25 mouse cellular contexts compared by ENCODE assay signal in genomic region chr17:44508198-44508715, GRCm38 (mm10).
DNase-seq lines count a peak whose midpoint lies in the region; ATAC-seq lines count a peak whose summit lies in the region.
"Had no signal": no experiment of that assay in that cellular context is flagged by ENCODE, and none has a peak within 500 bp of the region (broad histone marks: within the 10 kb centered on the region; RNA-seq: fewer than 3 reads in every experiment).

No protein-coding gene starts in this region.

- WGBS in hindbrain, embryonic 13.5 days, result 58% methylated on average over 7 of the region's 7 CpGs
- WGBS in hindbrain, embryonic 10.5 days, result 71% methylated on average over 7 of the region's 7 CpGs

- no peaks in the 10 kb centered on the region for H3K27me3 ChIP-seq in hindbrain, embryonic 13.5 days
- H3K27me3 ChIP-seq in hindbrain, embryonic 10.5 days (ENCODE audit: insufficient read depth, poor library complexity, severe bottlenecking), result peaks cover 9% of the 10 kb centered on the region; the same call in 1 of the 2 replicates
- H3K27me3 ChIP-seq: heart, embryonic 15.5 days; kidney, embryonic 15.5 days; liver, embryonic 13.5 days; midbrain, embryonic 15.5 days; neural tube, embryonic 13.5 days; stomach, embryonic 15.5 days had no signal

- ATAC-seq in hindbrain, embryonic 13.5 days (ENCODE audit: low FRiP score), result peak; percentile 13; the same call in 1 of the 2 replicates
- ATAC-seq: activated CD4-positive, CD25-positive, alpha-beta regulatory T cell, adult 4 months; hindbrain, embryonic 16.5 days; midbrain, embryonic 15.5 days had no signal

- H3K36me3 ChIP-seq in hindbrain, embryonic 13.5 days, result no peaks in the 10 kb centered on the region
- H3K36me3 ChIP-seq in hindbrain, embryonic 10.5 days, result no peaks in the 10 kb centered on the region
- H3K36me3 ChIP-seq: heart, embryonic 15.5 days; kidney, embryonic 15.5 days; limb, embryonic 13.5 days; liver, embryonic 13.5 days; midbrain, embryonic 15.5 days; neural tube, embryonic 13.5 days; stomach, embryonic 15.5 days had no signal

- H3K27ac ChIP-seq in hindbrain, embryonic 13.5 days, result no peak overlapping the region
- H3K27ac ChIP-seq in hindbrain, embryonic 10.5 days, result no peak overlapping the region
- H3K27ac ChIP-seq: gastrocnemius, adult 2 months; heart, embryonic 15.5 days; kidney, embryonic 15.5 days; limb, embryonic 13.5 days; liver, embryonic 13.5 days; midbrain, embryonic 15.5 days; neural tube, embryonic 13.5 days; stomach, embryonic 15.5 days had no signal

- H3K9ac ChIP-seq in hindbrain, embryonic 13.5 days, result no peak overlapping the region
- H3K9ac ChIP-seq: heart, embryonic 15.5 days; kidney, embryonic 15.5 days; limb, embryonic 13.5 days; liver, embryonic 13.5 days; lung, embryonic 14.5 days; midbrain, embryonic 15.5 days; neural tube, embryonic 13.5 days; stomach, embryonic 15.5 days had no signal

- no peaks in the 10 kb centered on the region for H3K9me3 ChIP-seq in hindbrain, embryonic 13.5 days
- no peaks in the 10 kb centered on the region for H3K9me3 ChIP-seq in hindbrain, embryonic 10.5 days
- H3K9me3 ChIP-seq: heart, embryonic 15.5 days; kidney, embryonic 15.5 days; limb, embryonic 13.5 days; liver, embryonic 13.5 days; midbrain, embryonic 15.5 days; neural tube, embryonic 13.5 days; stomach, embryonic 15.5 days had no signal

- H3K4me3 ChIP-seq in hindbrain, embryonic 13.5 days, result no peak overlapping the region
- no peak overlapping the region for H3K4me3 ChIP-seq in hindbrain, embryonic 10.5 days
- H3K4me3 ChIP-seq: gastrocnemius, adult 2 months; heart, embryonic 15.5 days; kidney, embryonic 15.5 days; limb, embryonic 13.5 days; liver, embryonic 13.5 days; midbrain, embryonic 15.5 days; neural tube, embryonic 13.5 days; stomach, embryonic 15.5 days had no signal

- DNase-seq in hindbrain, embryonic 10.5 days (ENCODE audit: low spot score), result no peak
- peak; percentile 11 for DNase-seq in forelimb bud, embryonic 11.5 days (ENCODE audit: low read depth, low spot score)
- peak; percentile 16 for DNase-seq in retina, postnatal 1 day
- peak; percentile 52 for DNase-seq in thymus, postnatal 25 days
- no peak for DNase-seq in adrenal gland, postnatal 10 days
- no peak for DNase-seq in spleen, adult 18-20 months
- DNase-seq in urinary bladder, adult 18-20 months (ENCODE audit: low spot score in 2 of 2), result no peak
- DNase-seq: adrenal gland, adult 8-10 months; embryo, embryonic 11 days; gastrocnemius, adult 2 months; heart, postnatal 36 days; kidney, adult 11 months; liver, embryonic 13.5 days; lung, embryonic 14.5 days; right cerebral cortex, adult 18-20 months; right cerebral cortex, postnatal 4 days had no signal

- H3K4me2 ChIP-seq in hindbrain, embryonic 13.5 days, result no peak overlapping the region
- H3K4me2 ChIP-seq: heart, embryonic 15.5 days; kidney, embryonic 15.5 days; limb, embryonic 13.5 days; liver, embryonic 13.5 days; lung, embryonic 14.5 days; midbrain, embryonic 15.5 days; neural tube, embryonic 13.5 days; stomach, embryonic 15.5 days had no signal

- peaks cover 16% of the 10 kb centered on the region for H3K4me1 ChIP-seq in hindbrain, embryonic 13.5 days (replicated peaks)
- peaks cover 23% of the 10 kb centered on the region for H3K4me1 ChIP-seq in hindbrain, embryonic 10.5 days (replicated peaks)
- H3K4me1 ChIP-seq: heart, embryonic 15.5 days; kidney, embryonic 15.5 days; liver, embryonic 13.5 days; stomach, embryonic 15.5 days had no signal

Comparison
In these comparisons a context has a peak if more than half of its experiments do, and no peak if none do; other contexts are left out.
1. DNase-seq: peak in forelimb bud, embryonic 11.5 days (single experiment), retina, postnatal 1 day (single experiment) and thymus, postnatal 25 days (single experiment); none in hindbrain, embryonic 10.5 days (single experiment), adrenal gland, postnatal 10 days (single experiment), spleen, adult 18-20 months (0 of 2) and urinary bladder, adult 18-20 months (0 of 2).